Mouse (Mus musculus) heart, adult 2 months (tissue): ENCODE measurements around the gene Gm9964.

Experiments used
- CTCF ChIP-seq: fragments of 200-600 bp; IDR thresholded peaks from 2 replicates; pipeline ENCODE4 v1.8.1; 2022; ENCODE audit warnings: antibody characterized with exemption, mild to moderate bottlenecking, moderate library complexity
- POLR2A ChIP-seq: fragments of 200-500 bp; IDR thresholded peaks from 2 replicates; pipeline ENCODE4 v1.6.1; 2011; ENCODE audit warnings: mild to moderate bottlenecking, low read depth, low read length, control low read depth; ENCODE audit not compliant: insufficient read depth

GRCm38 (mm10) chr11:79254391-79255098 lies 42.2 kb downstream of the Gm9964 start, which contains the start of gene Wsb1:
- no peak for TF ChIP-seq CTCF
- peak; percentile 98 for TF ChIP-seq POLR2A
